Mouse (Mus musculus) MN1 (cell line): ENCODE measurements around the gene Nsmce4a.

Source experiments
- DNase-seq: peaks from one replicate; pipeline ENCODE4 v3.0.0-alpha.2; 2016; ENCODE audit warnings: low spot score

Nsmce4a gene

GRCm38 (mm10) chr7:130577388-130578003 lies 4.6 kb upstream of the Nsmce4a start, which contains the start of gene Tacc2:
Gene Tacc2, plus strand, starts transcription at chr7:130577438.
- no peak for DNase-seq

- DNase-seq, result no peak
Measured at GRCm38 (mm10) chr7:130576981-130577380, 4.1 kb upstream of the Nsmce4a start.

- peak; percentile 83 for DNase-seq
Measured at GRCm38 (mm10) chr7:130574211-130574991, 1.5 kb upstream of the Nsmce4a start.

- DNase-seq, result no peak
Measured at GRCm38 (mm10) chr7:130573746-130574145, 828 bp upstream of the Nsmce4a start.

GRCm38 (mm10) chr7:130570472-130570871 lies 2.4 kb downstream of the Nsmce4a start:
- no peak for DNase-seq

- DNase-seq, result no peak
Measured at GRCm38 (mm10) chr7:130568783-130569436, 4.0 kb downstream of the Nsmce4a start.

GRCm38 (mm10) chr7:130564596-130564995 lies 8.3 kb downstream of the Nsmce4a start:
- DNase-seq, result no peak

GRCm38 (mm10) chr7:130563880-130564279 lies 9.0 kb downstream of the Nsmce4a start:
- DNase-seq, result no peak

GRCm38 (mm10) chr7:130563276-130563675 lies 9.6 kb downstream of the Nsmce4a start:
- no peak for DNase-seq

GRCm38 (mm10) chr7:130560933-130561332 lies 12.0 kb downstream of the Nsmce4a start:
- DNase-seq, result no peak

GRCm38 (mm10) chr7:130558592-130558991 lies 14.3 kb downstream of the Nsmce4a start:
- DNase-seq, result no peak

- no peak for DNase-seq
Measured at GRCm38 (mm10) chr7:130555597-130555996, 17.3 kb downstream of the Nsmce4a start.

GRCm38 (mm10) chr7:130553321-130553720 lies 19.6 kb downstream of the Nsmce4a start:
- no peak for DNase-seq

- no peak for DNase-seq
Measured at GRCm38 (mm10) chr7:130552780-130553179, 20.1 kb downstream of the Nsmce4a start.

- DNase-seq, result no peak
Measured at GRCm38 (mm10) chr7:130547635-130548175, 25.2 kb downstream of the Nsmce4a start.

GRCm38 (mm10) chr7:130546791-130547484 lies 26.0 kb downstream of the Nsmce4a start:
- peak; percentile 95 for DNase-seq

- no peak for DNase-seq
Measured at GRCm38 (mm10) chr7:130546421-130546790, 26.5 kb downstream of the Nsmce4a start.

- no peak for DNase-seq
Measured at GRCm38 (mm10) chr7:130545893-130546292, 27.0 kb downstream of the Nsmce4a start.

GRCm38 (mm10) chr7:130545401-130545800 lies 27.5 kb downstream of the Nsmce4a start:
- DNase-seq, result no peak

- DNase-seq, result no peak
Measured at GRCm38 (mm10) chr7:130543181-130543580, 29.7 kb downstream of the Nsmce4a start.

GRCm38 (mm10) chr7:130540176-130540575 lies 32.7 kb downstream of the Nsmce4a start:
- DNase-seq, result no peak

- DNase-seq, result no peak
Measured at GRCm38 (mm10) chr7:130537068-130537467, 35.9 kb downstream of the Nsmce4a start.
